Mouse (Mus musculus): ENCODE results near the gene Flna.

DNA sequence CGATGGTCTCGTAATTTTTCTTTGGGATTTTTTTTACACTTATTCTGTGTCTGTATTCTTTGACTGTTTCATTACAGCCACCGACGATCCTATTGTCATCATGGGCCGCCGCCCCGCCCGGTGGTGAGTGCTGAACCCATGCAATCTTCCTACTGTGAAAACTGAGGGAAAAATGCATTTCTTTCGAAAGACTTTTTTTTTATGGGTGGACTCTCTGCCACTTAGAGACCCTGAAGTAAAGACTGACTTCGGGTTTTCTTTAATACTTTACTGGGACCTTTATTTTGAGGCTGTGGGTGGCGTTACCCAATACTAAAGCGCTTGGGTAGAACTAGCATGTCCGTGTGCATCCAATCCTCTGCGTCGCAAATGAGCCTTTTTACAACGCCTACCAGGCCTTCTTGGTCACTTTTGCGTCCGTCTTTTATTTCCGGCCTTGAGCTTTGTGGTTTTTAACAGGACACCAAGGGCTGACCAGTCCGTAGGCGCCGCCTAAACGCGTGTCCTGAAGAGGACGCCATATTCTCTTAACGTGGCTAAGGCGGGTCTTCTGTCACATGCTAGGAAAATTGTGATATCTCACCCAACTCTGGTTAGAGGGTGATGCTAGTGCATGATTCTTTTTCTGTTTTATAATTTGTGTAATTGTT, 21.4 kb upstream of the Flna start:
- TF ChIP-seq CTCF (conservative IDR thresholded peaks at IDR 0.05; ENCODE audit: insufficient read depth, insufficient read length, low read depth, low read length) (no peak), POLR2A (IDR thresholded peaks at IDR 0.05; ENCODE audit: low read depth, low read length) (no peak)
